Mouse (Mus musculus): ENCODE measurements around the gene Olfr412.

The Olfr412 gene

DNA sequence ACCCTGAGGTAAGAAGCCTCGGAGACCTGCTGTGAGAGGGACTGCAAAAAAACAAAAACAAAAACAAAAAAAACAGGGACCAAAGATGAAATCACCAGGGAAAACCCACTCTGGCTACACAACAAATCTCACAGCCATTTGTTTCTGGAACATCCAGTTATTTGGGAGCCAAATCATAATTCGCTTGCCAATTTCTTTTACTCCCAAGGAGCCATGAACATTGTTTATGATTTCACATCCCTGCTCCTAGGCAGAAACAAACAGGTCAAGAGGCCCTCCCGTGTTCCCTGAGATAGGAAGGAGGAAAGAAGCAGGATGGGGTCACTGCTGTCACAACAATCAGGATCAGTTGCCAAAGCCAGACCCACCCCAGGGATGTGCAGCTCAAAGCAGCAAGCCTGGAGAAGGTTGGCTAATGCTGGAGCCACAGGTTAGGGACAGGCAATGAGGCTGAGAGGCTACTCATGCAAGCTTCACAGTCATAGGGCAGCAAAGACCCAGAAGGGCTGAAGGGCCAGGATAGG lies 51.6 kb downstream of the Olfr412 start:
- no peak for DNase-seq (ENCODE audit: low spot score in 2 of 2)

DNA sequence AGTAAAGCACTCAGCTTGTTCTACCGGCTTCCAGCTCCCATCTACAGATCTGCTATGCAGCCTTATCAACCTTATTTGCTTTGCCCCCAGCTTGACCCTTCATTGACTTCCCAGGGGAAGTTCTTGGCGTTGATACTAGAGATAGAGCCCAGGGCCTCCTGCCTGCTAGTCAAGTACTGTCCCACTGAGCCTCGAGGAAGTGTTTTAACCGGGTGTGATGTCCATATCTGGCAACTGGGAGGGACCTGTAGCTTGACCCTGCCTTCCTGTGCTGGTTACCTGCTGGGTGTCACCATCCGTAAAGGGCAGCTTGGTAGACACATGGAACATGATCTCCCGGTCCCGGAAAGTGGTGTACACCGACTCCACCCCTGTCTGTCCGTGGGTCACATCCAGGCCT lies 52.2 kb downstream of the Olfr412 start:
- DNase-seq (ENCODE audit: low spot score in 2 of 2), result no peak

DNA sequence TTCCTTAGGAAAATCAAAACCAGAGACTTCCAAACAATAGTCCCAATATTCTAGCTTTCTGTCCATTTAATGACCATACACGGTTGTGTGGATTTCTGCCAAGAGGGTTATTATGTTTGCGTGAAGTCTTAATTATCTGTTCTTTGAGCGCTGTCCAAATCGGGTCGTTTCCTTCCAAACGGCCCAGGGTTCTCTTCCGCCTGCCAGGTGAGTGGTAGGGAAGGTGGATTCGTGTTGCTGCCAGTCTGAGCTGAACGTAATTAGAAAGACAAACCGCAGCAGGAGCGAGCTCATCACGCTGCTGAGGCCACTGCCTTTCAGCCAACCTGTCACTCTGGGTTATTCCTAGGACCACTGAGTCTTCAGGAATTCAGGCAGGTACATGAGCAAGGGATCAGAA lies 53.9 kb downstream of the Olfr412 start:
- DNase-seq (ENCODE audit: low spot score in 2 of 2), result no peak

Measured in frontal cortex, postnatal 14 days (tissue).